Mouse (Mus musculus) lung, postnatal 0 days (tissue): ENCODE data around the gene Lnx2. TPM values are rescaled to one million over a fixed set of nuclear protein-coding genes. Genes with fewer than 3 reads are reported as not detected.

Experiments
- ATAC-seq: fragments of 200-750 bp; cut with Nextera tagmentation; 2 replicates; pipeline ENCODE4 v1.8.0; 2017; ENCODE audit warnings: moderate library complexity
- DNase-seq: peaks from one replicate; pipeline ENCODE4 v3.0.0-alpha.2; 2016; ENCODE audit warnings: low spot score
- H3K27ac ChIP-seq: fragments of 300-500 bp; sonication (generic); 2 replicates; pipeline ENCODE4 v1.5.1; 2014; ENCODE audit warnings: antibody characterized with exemption, mild to moderate bottlenecking, low read length, mixed read lengths
- H3K27me3 ChIP-seq: fragments of 300-500 bp; sonication (generic); replicated peaks from 2 replicates; pipeline ENCODE4 v1.6.1; 2014; ENCODE audit warnings: low read length, mixed read lengths; ENCODE audit not compliant: insufficient read depth
- H3K36me3 ChIP-seq: fragments of 300-500 bp; sonication (generic); 2 replicates; pipeline ENCODE4 v1.6.1; 2014; ENCODE audit warnings: low read length, mixed read lengths; ENCODE audit not compliant: insufficient read depth
- H3K4me1 ChIP-seq: fragments of 300-500 bp; sonication (generic); 2 replicates; pipeline ENCODE4 v1.6.1; 2014; ENCODE audit warnings: antibody characterized with exemption, low read depth, low read length, mixed read lengths; ENCODE audit not compliant: insufficient read depth
- H3K4me2 ChIP-seq: fragments of 300-500 bp; sonication (generic); replicated peaks from 2 replicates; pipeline ENCODE4 v1.6.1; 2014; ENCODE audit warnings: low read depth, mild to moderate bottlenecking, low read length, moderate library complexity, mixed read lengths
- H3K4me3 ChIP-seq: fragments of 300-500 bp; sonication (generic); 2 replicates; pipeline ENCODE4 v1.5.1; 2014; ENCODE audit warnings: low read depth, low read length
- H3K9ac ChIP-seq: fragments of 300-500 bp; sonication (generic); replicated peaks from 2 replicates; pipeline ENCODE4 v1.6.1; 2014; ENCODE audit warnings: low read depth, mild to moderate bottlenecking
- H3K9me3 ChIP-seq: fragments of 300-500 bp; sonication (generic); 2 replicates; pipeline ENCODE4 v1.6.1; 2016; ENCODE audit warnings: low read length, mixed read lengths
- CTCF ChIP-seq: IDR thresholded peaks from 2 replicates; pipeline ENCODE4 v1.5.1; 2016; ENCODE audit warnings: antibody characterized with exemption, mild to moderate bottlenecking
- EP300 ChIP-seq: IDR thresholded peaks from 2 replicates; pipeline ENCODE4 v1.6.1; 2016; ENCODE audit warnings: antibody characterized with exemption, mild to moderate bottlenecking, control low read depth
- WGBS: fragments of 180-500 bp; shearing (Covaris S2); extraction: QIAGEN DNeasy Blood & Tissue Kit; methylation state at CpG from one replicate; pipeline ENCODE4 v1.1.7; 2014; 5-methylcytosine and 5-hydroxymethylcytosine counted together
- polyA plus RNA-seq: library from polyadenylated mRNA; unstranded; fragments of >200 nt; fragmentation: Nextera tagmentation; extraction: Ambion mirVana; gene quantifications from 2 replicates; pipeline ENCODE4 v1.2.1, GENCODE M21; 2015

The Lnx2 gene
- polyA plus RNA-seq, 1 experiment from 2014 or later, result 14.5 TPM

DNA sequence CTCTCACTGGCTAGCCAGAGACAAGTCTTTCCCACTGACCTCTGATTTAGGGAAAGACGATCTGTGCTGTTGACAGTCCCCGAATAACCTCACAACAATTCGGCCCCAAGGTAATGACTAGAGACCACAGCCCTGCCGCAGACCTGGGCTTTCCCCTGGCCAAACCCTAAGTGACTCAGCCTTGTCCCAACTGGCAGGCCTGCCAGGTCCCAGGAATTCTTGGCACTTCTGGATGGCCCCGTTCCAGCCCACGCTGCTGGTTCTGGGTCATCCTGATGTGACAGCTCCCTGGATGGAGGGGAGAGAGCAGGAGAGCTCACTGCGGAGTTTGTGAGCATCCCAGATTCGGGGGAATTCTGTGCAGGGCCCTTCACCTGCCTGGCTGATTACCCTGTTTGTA, 82.9 kb downstream of the Lnx2 start:
- H3K36me3 ChIP-seq, result no peaks in the 10 kb centered on the region
- H3K9me3 ChIP-seq, result no peaks in the 10 kb centered on the region
- H3K27me3 ChIP-seq, result no peaks in the 10 kb centered on the region
- no peak for ATAC-seq
- no peaks in the 10 kb centered on the region for H3K4me1 ChIP-seq
- DNase-seq, result no peak
- no peak overlapping the region for H3K4me3 ChIP-seq
- H3K9ac ChIP-seq, result no peak overlapping the region
- no peak overlapping the region for H3K27ac ChIP-seq
- 67% methylated on average over 8 of the region's 8 CpGs for WGBS
- no peak overlapping the region for H3K4me2 ChIP-seq
- TF ChIP-seq CTCF (no peak), EP300 (no peak)

DNA sequence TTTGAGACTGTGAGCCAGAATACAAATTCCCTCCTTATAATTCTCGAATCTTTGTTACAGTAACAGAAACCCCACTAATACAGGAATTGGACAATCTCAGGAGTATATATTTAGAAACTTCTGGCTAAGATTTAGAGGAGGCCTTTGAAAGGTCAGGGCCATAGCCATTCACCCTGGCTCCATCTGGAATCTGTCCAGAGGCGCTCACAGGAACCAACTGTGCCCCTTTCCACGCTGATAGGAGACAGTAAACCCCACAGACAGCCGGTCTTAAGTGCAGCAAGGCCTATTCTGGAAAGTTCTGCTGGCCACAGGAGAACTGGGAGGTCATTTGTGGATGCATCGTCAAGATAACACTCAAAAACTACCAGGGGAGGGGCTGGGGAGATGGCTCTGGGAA, 87.3 kb downstream of the Lnx2 start:
- 71% methylated on average over 5 of the region's 5 CpGs for WGBS
- H3K9me3 ChIP-seq, result no peaks in the 10 kb centered on the region
- TF ChIP-seq EP300 (no peak), CTCF (no peak)
- ATAC-seq (no peak), DNase-seq (no peak)
- no peak overlapping the region for H3K4me2 ChIP-seq
- H3K36me3 ChIP-seq, result no peaks in the 10 kb centered on the region
- no peak overlapping the region for H3K27ac ChIP-seq
- no peak overlapping the region for H3K9ac ChIP-seq
- H3K4me3 ChIP-seq, result no peak overlapping the region
- H3K27me3 ChIP-seq, result no peaks in the 10 kb centered on the region
- H3K4me1 ChIP-seq, result no peaks in the 10 kb centered on the region

DNA sequence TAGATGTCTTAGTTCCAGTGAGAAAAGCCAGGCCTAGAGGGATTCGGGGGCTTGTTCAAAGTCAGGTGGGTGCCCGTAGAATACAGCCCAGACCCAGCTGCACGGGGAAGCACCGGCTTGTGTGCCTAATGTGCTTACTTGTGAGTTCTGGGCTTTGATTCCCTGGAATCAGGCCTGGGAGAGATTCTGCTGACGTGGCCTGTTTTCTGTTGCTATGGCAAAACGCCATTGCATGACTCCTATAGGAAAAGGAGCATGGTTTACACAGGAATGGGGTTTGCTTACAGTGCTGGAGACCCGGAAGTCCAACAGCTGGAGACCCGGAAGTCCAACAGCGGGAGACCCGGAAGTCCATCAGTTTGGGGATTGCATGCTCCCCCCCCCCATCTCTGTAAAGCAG, 88.8 kb downstream of the Lnx2 start:
- no peaks in the 10 kb centered on the region for H3K36me3 ChIP-seq
- no peak; the same call in 1 of the 2 replicates for ATAC-seq
- H3K4me2 ChIP-seq, result no peak overlapping the region
- H3K4me3 ChIP-seq, result no peak overlapping the region
- no peak overlapping the region for H3K27ac ChIP-seq
- no peak for DNase-seq
- H3K9me3 ChIP-seq, result no peaks in the 10 kb centered on the region
- TF ChIP-seq EP300 (no peak), CTCF (no peak)
- no peaks in the 10 kb centered on the region for H3K27me3 ChIP-seq
- H3K9ac ChIP-seq, result no peak overlapping the region
- no peaks in the 10 kb centered on the region for H3K4me1 ChIP-seq
- 70% methylated on average over 10 of the region's 10 CpGs for WGBS

DNA sequence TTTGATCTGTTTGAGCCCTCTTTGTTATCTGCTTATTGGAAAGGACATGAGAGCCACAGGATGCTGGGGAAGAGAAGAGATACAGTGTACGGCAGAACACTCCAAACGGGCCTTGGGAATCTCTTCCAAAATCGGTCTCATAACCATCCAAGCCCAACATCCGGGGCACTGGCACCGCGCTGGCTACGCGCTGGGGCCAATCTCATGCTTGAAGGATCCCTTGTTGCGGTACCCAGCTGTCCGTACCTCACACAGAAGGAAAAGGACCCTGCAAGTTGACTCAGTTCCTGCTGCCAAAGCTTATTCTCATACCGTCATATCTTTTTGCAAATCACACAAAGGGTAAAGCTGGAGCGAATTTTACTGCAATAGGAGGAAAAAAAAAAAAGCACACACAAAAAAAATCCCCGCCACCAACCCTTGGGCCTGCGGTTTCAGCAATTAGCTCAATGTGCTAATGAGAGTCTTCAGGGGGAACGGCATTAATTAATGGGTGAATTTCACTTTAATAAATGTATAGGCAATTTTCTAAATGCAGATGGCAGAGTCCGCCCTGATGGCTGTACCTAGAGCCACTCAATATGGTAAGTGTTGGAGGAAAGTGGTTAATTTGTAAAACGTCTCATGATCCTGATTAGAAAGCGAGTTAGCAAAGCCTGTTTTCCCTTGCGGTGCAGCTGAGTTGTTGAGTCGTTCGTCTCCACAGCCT, 90.5 kb downstream of the Lnx2 start:
- Histone ChIP-seq H3K4me3 (no peak overlapping the region), H3K9me3 (no peaks in the 10 kb centered on the region), H3K4me1 (no peaks in the 10 kb centered on the region), H3K9ac (no peak overlapping the region), H3K36me3 (no peaks in the 10 kb centered on the region), H3K4me2 (no peak overlapping the region), H3K27ac (no peak overlapping the region), H3K27me3 (no peaks in the 10 kb centered on the region)
- TF ChIP-seq EP300, result no peak
- no peak for TF ChIP-seq CTCF
- 71% methylated on average over 21 of the region's 21 CpGs for WGBS
- DNase-seq, result no peak
- no peak for ATAC-seq

DNA sequence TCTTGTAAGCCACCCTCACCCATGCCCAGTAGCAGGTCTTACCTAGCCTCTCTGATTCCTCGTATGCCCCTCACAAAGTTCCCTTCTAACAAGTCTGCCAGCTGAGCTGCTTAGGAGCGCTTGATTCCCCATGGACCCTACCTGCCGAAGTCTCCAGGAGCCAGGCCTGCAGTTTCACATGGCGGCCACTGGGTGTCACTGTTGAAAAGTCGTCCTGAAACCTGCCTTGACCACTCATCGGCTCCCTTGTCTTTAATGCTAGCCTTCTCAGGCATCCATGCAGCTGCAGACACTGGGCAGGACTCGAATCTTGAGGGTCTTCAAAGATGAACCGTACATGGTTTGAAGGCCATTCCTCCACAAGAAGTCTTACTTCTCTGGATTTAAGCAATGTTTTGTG, 93.2 kb downstream of the Lnx2 start:
- H3K9ac ChIP-seq, result no peak overlapping the region
- TF ChIP-seq CTCF (peak; percentile 97), EP300 (no peak)
- H3K4me1 ChIP-seq, result no peaks in the 10 kb centered on the region
- H3K9me3 ChIP-seq, result no peaks in the 10 kb centered on the region
- no peak overlapping the region for H3K27ac ChIP-seq
- no peak overlapping the region for H3K4me3 ChIP-seq
- 5% methylated on average over 8 of the region's 8 CpGs for WGBS
- H3K4me2 ChIP-seq, result no peak overlapping the region
- H3K36me3 ChIP-seq, result no peaks in the 10 kb centered on the region
- no peaks in the 10 kb centered on the region for H3K27me3 ChIP-seq
- ATAC-seq, result peak; percentile 43
- DNase-seq, result peak; percentile 82

DNA sequence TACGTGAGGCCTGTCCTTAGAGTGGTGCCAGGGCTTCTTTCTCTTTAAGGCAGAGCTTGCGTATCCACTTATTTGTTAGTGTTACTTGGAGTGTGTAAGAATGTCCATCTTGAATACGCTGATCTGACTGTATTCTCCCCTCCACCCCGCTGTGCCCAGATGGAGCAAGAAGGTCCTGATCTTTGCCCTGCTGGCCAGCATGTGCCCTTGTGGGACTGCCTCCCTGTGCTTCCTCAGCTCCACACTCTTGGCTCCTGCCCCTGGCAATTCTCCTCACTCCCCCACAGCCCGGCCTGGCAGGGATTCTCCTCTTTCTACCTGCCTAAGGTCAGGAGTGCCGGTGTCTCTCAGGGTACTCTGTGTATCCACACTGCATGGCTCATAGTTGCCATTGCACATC, 95.0 kb downstream of the Lnx2 start:
- DNase-seq (no peak), ATAC-seq (no peak)
- Histone ChIP-seq H3K27ac (no peak overlapping the region), H3K4me2 (no peak overlapping the region), H3K27me3 (no peaks in the 10 kb centered on the region), H3K9me3 (no peaks in the 10 kb centered on the region), H3K9ac (no peak overlapping the region), H3K4me3 (no peak overlapping the region), H3K36me3 (no peaks in the 10 kb centered on the region), H3K4me1 (no peaks in the 10 kb centered on the region)
- WGBS, result 79% methylated on average over 6 of the region's 6 CpGs
- TF ChIP-seq CTCF (no peak), EP300 (no peak)

DNA sequence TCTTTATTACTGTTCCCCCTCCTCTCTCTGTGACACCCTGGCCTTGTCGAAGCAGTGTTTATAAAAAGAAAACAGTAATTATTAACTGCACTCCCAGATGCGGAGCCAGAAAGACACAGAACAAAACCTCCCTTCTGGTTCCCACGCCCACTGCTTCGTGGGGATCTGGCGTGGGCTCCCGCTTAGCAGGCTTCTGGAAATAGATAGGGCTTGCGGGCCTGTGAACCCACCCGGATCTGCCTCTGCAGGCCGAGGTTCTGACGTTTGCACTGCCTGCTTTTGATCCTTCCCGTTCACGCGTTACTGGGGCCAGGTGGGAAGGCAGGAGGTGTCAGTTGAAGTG, 101.6 kb downstream of the Lnx2 start:
- H3K9me3 ChIP-seq, result no peaks in the 10 kb centered on the region
- no peak overlapping the region for H3K9ac ChIP-seq
- no peak overlapping the region for H3K4me3 ChIP-seq
- no peaks in the 10 kb centered on the region; the same call in 1 of the 2 replicates for H3K4me1 ChIP-seq
- 0 out of 2 replicates have a peak overlapping the region, but pooled peaks have one; percentile 9 for H3K4me2 ChIP-seq
- no peak for ATAC-seq
- no peak overlapping the region for H3K27ac ChIP-seq
- peak; percentile 19 for DNase-seq
- no peak for TF ChIP-seq EP300
- TF ChIP-seq CTCF, result no peak
- whole genome bisulfite sequencing, result 16% methylated on average over 13 of the region's 13 CpGs
- no peaks in the 10 kb centered on the region for H3K27me3 ChIP-seq
- H3K36me3 ChIP-seq, result no peaks in the 10 kb centered on the region
